Mouse (Mus musculus) midbrain, postnatal 0 days (tissue): ENCODE data around the gene Fam3c. TPM values are rescaled to one million over a fixed set of nuclear protein-coding genes. Genes with fewer than 3 reads are reported as not detected.

Source experiments
- ATAC-seq: fragments of 200-750 bp; cut with Nextera tagmentation; 2 replicates; pipeline ENCODE4 v1.8.0; 2017; ENCODE audit warnings: moderate number of reproducible peaks, mild to moderate bottlenecking, moderate TSS enrichment, moderate library complexity; ENCODE audit not compliant: low FRiP score
- DNase-seq: peaks from one replicate; pipeline ENCODE4 v3.0.0-alpha.2; 2015; ENCODE audit warnings: low spot score
- H3K27ac ChIP-seq: fragments of 300-500 bp; sonication (generic); 2 replicates; pipeline ENCODE4 v1.5.1; 2014; ENCODE audit warnings: low read depth, mild to moderate bottlenecking, low read length, mixed read lengths
- H3K27me3 ChIP-seq: fragments of 300-500 bp; sonication (generic); 2 replicates; pipeline ENCODE4 v1.6.1; 2014; ENCODE audit warnings: low read length, control low read depth, mixed read lengths; ENCODE audit not compliant: insufficient read depth
- H3K36me3 ChIP-seq: fragments of 300-500 bp; sonication (generic); 2 replicates; pipeline ENCODE4 v1.6.1; 2014; ENCODE audit warnings: low read length, control low read depth, mixed read lengths; ENCODE audit not compliant: insufficient read depth
- H3K4me1 ChIP-seq: fragments of 300-500 bp; sonication (generic); 2 replicates; pipeline ENCODE4 v1.6.1; 2014; ENCODE audit warnings: mild to moderate bottlenecking, control low read depth, antibody characterized with exemption, low read length, mixed read lengths; ENCODE audit not compliant: insufficient read depth
- H3K4me2 ChIP-seq: fragments of 300-500 bp; sonication (generic); 2 replicates; pipeline ENCODE4 v1.6.1; 2014; ENCODE audit warnings: low read depth, mild to moderate bottlenecking, low read length, mixed read lengths; ENCODE audit not compliant: poor library complexity, severe bottlenecking
- H3K4me3 ChIP-seq: fragments of 300-500 bp; sonication (generic); 2 replicates; pipeline ENCODE4 v1.5.1; 2014; ENCODE audit warnings: low read depth, mild to moderate bottlenecking, low read length, moderate library complexity
- H3K9ac ChIP-seq: fragments of 300-500 bp; sonication (generic); replicated peaks from 2 replicates; pipeline ENCODE4 v1.6.1; 2014; ENCODE audit warnings: mild to moderate bottlenecking, low read length, moderate library complexity, mixed read lengths; ENCODE audit not compliant: poor library complexity, severe bottlenecking
- H3K9me3 ChIP-seq: fragments of 300-500 bp; sonication (generic); 2 replicates; pipeline ENCODE4 v1.6.1; 2016; ENCODE audit warnings: low read length, control low read depth
- CTCF ChIP-seq: IDR thresholded peaks from 2 replicates; pipeline ENCODE4 v1.5.1; 2016; ENCODE audit warnings: antibody characterized with exemption, mild to moderate bottlenecking
- WGBS: fragments of 180-500 bp; shearing (Covaris S2); extraction: QIAGEN DNeasy Blood & Tissue Kit; methylation state at CpG from one replicate; pipeline ENCODE4 v1.1.7; 2014; 5-methylcytosine and 5-hydroxymethylcytosine counted together
- polyA plus RNA-seq: library from polyadenylated mRNA; unstranded; fragments of >200 nt; fragmentation: Nextera tagmentation; extraction: Ambion mirVana; gene quantifications from 2 replicates; pipeline ENCODE4 v1.2.1, GENCODE M21; 2015
- total RNA-seq: library from RNA; depleted of rRNA; stranded (reverse); fragments of >200 nt; gene quantifications from 2 replicates; pipeline ENCODE4 v1.2.3, GENCODE M21; 2014; rRNA removed

Fam3c gene
- total RNA-seq (68.7 and 74.5 TPM in 2 replicates), polyA plus RNA-seq (130 and 135 TPM in 2 replicates)

- peak; percentile 93 for TF ChIP-seq CTCF
- WGBS, result 0% methylated on average over 32 of the region's 38 CpGs
- Histone ChIP-seq H3K4me1 (0 out of 2 replicates have a peak, but pooled peaks cover 2% of the 10 kb centered on the region), H3K4me2 (peak within 1 kb of the TSS; percentile 65), H3K9ac (peak within 1 kb of the TSS; percentile 80), H3K27me3 (no peaks in the 10 kb centered on the region), H3K36me3 (no peaks in the 10 kb centered on the region), H3K9me3 (no peaks in the 10 kb centered on the region), H3K4me3 (peak within 1 kb of the TSS; percentile 84), H3K27ac (peak within 1 kb of the TSS; percentile 47)
- peak; percentile 94 for DNase-seq
- ATAC-seq, result peak; percentile 95
These were observed at the start of gene Fam3c for GRCm38 (mm10) chr6:22356086-22356507. Fam3c (minus strand) TSS chr6:22356243.

- DNase-seq (no peak), ATAC-seq (no peak)
- H3K9me3 ChIP-seq, result no peaks in the 10 kb centered on the region
- no peak overlapping the region for H3K4me3 ChIP-seq
- no peaks in the 10 kb centered on the region for H3K27me3 ChIP-seq
- no peak for TF ChIP-seq CTCF
- H3K36me3 ChIP-seq, result no peaks in the 10 kb centered on the region
- H3K27ac ChIP-seq, result no peak overlapping the region
- WGBS, result 90% methylated on average over 3 of the region's 3 CpGs
- no peak overlapping the region for H3K9ac ChIP-seq
- no peaks in the 10 kb centered on the region for H3K4me1 ChIP-seq
- H3K4me2 ChIP-seq, result no peak overlapping the region
These were observed 49.0 kb upstream of the Fam3c start for GRCm38 (mm10) chr6:22405021-22405420.

- Histone ChIP-seq H3K9ac (no peak overlapping the region), H3K36me3 (no peaks in the 10 kb centered on the region), H3K4me1 (no peaks in the 10 kb centered on the region), H3K27me3 (no peaks in the 10 kb centered on the region), H3K27ac (no peak overlapping the region), H3K4me2 (no peak overlapping the region), H3K9me3 (no peaks in the 10 kb centered on the region), H3K4me3 (no peak overlapping the region)
- DNase-seq (no peak), ATAC-seq (no peak)
- TF ChIP-seq CTCF, result no peak
- WGBS, result 59% methylated on average over 5 of the region's 5 CpGs
These were observed 47.7 kb upstream of the Fam3c start for GRCm38 (mm10) chr6:22403736-22404135.

- no peaks in the 10 kb centered on the region for H3K36me3 ChIP-seq
- H3K27me3 ChIP-seq, result no peaks in the 10 kb centered on the region
- ATAC-seq (no peak), DNase-seq (no peak)
- no peak for TF ChIP-seq CTCF
- H3K4me1 ChIP-seq, result no peaks in the 10 kb centered on the region
- WGBS, result 60% methylated on average over 9 of the region's 9 CpGs
- H3K9me3 ChIP-seq, result no peaks in the 10 kb centered on the region
- H3K4me3 ChIP-seq, result no peak overlapping the region
- H3K9ac ChIP-seq, result no peak overlapping the region
- H3K27ac ChIP-seq, result no peak overlapping the region
- H3K4me2 ChIP-seq, result no peak overlapping the region
These were observed 47.3 kb upstream of the Fam3c start for GRCm38 (mm10) chr6:22403317-22403716.

GRCm38 (mm10) chr6:22402548-22403164, 46.6 kb upstream of the Fam3c start:
- H3K27me3 ChIP-seq, result no peaks in the 10 kb centered on the region
- H3K9ac ChIP-seq, result no peak overlapping the region
- H3K36me3 ChIP-seq, result no peaks in the 10 kb centered on the region
- 73% methylated on average over 13 of the region's 13 CpGs for WGBS
- no peak for DNase-seq
- H3K9me3 ChIP-seq, result no peaks in the 10 kb centered on the region
- no peak for ATAC-seq
- H3K4me3 ChIP-seq, result no peak overlapping the region
- no peaks in the 10 kb centered on the region for H3K4me1 ChIP-seq
- H3K4me2 ChIP-seq, result no peak overlapping the region
- no peak for TF ChIP-seq CTCF
- H3K27ac ChIP-seq, result no peak overlapping the region

- TF ChIP-seq CTCF, result no peak
- Histone ChIP-seq H3K4me1 (no peaks in the 10 kb centered on the region), H3K27me3 (no peaks in the 10 kb centered on the region), H3K36me3 (no peaks in the 10 kb centered on the region), H3K9ac (no peak overlapping the region), H3K27ac (no peak overlapping the region), H3K9me3 (no peaks in the 10 kb centered on the region), H3K4me2 (no peak overlapping the region), H3K4me3 (no peak overlapping the region)
- DNase-seq (no peak), ATAC-seq (no peak)
- 86% methylated on average over 5 of the region's 5 CpGs for WGBS
These were observed 46.0 kb upstream of the Fam3c start for GRCm38 (mm10) chr6:22402037-22402436.
